Mouse (Mus musculus): ENCODE measurements around the gene Itgb7. TPM values are rescaled to one million over a fixed set of nuclear protein-coding genes. Genes with fewer than 3 reads are reported as not detected.
A peak's percentile ranks its signal among the peaks of the same experiment; 100 is the strongest.

Gene Itgb7
- polyA plus RNA-seq, 1 experiment from 2014 or later: 6.4 TPM

DNA sequence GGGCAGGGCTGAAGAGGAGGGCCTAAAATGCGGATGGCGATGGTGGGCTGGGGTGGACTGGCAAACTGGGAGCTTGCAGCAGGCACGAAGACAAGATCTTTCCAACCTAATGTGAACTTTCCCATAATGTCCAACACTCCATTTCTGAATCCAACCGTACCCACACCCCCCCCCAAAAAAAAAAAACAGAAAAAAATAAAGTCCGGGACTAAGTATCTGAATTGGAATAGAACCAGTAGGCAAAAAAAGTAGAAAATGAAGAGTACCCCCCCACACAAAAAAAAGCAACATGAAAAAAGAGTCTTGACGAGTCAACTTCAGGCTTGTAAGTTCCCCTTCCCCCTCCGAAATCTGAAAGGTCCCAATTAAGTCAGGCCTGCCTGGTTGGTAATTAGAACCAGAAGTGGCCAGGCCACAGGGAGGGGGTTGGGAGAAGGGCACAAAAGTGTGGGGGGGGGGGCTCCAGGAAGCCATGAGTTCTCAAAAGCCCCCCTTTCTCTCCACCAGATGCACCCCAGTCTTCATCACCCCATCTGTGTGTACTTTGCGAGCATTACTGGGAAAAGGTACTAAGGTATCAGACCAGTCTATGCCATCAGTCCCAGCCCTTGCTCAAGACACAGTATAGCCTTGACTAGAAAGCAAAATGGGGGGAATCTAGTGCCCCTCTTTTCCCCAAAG is 16.5 kb upstream of the Itgb7 start:
- Histone ChIP-seq H3K27me3 (peaks cover 98% of the 10 kb centered on the region), H3K4me1 (replicated peaks) (peaks cover 39% of the 10 kb centered on the region), H3K27ac (replicated peaks) (0 out of 2 replicates have a peak overlapping the region, but pooled peaks have one; percentile 80), H3K4me2 (peak overlapping the region; percentile 74), H3K4me3 (replicated peaks) (peak overlapping the region; percentile 56), H3K9me3 (replicated peaks) (no peaks in the 10 kb centered on the region), H3K36me3 (replicated peaks) (no peaks in the 10 kb centered on the region), H3K9ac (0 out of 2 replicates have a peak overlapping the region, but pooled peaks have one; percentile 25)
- ATAC-seq (ENCODE audit: insufficient read depth): no peak
- 10% methylated on average over 8 of the region's 8 CpGs for WGBS (ENCODE audit: insufficient replicate concordance)

DNA sequence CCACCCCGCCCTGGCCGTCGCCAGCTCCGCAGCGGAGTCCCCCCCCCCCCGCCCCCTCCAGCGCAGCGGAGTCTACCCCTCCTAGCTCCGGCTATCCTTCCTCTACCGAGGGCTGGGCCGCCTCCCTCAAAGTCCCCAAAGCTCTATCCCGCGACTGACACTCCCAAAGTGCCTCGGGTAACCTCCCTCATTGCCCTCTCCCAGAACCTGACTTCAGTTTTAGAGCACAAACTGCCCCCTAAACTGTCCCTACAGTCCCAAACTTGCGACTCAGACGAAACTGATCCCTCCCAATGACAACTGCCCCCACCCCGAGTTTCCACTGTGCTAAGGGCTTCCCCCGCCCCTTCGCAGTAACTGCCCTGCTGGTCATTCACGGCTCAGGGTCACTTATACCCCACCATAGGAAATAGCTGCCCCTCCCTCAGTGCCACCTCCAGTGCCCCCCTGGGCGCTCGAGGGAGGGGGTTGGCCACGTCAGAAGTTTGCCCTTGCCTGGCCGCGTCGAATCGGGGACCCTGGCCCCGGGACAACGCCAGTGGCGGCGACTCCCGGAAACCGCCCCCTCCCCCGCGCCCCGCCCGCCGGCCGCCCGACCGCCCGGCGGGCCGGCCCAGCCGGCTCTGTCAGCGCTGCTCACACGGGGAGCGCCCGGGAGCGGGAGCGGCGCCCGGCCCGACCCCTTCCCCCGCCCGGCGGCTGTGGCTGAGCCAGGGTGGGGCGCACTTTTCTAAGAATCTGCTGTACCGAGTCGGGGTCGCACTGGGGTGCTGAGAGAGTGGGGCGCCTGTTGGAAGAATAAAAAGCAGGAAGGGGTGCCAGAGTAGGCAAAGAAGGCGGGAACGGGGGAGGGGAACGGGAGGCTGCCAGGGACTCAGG is 15.7 kb upstream of the Itgb7 start:
- no peaks in the 10 kb centered on the region for H3K36me3 ChIP-seq (replicated peaks)
- ATAC-seq (ENCODE audit: insufficient read depth): peak; percentile 43
- WGBS (ENCODE audit: insufficient replicate concordance): under 1% methylated on average over 60 of the region's 65 CpGs
- peaks cover 47% of the 10 kb centered on the region for H3K4me1 ChIP-seq (replicated peaks)
- peak overlapping the region; percentile 25; the same call in 1 of the 2 replicates for H3K9ac ChIP-seq
- H3K4me3 ChIP-seq (replicated peaks): peak overlapping the region; percentile 56
- H3K27me3 ChIP-seq: peaks cover 100% of the 10 kb centered on the region
- H3K4me2 ChIP-seq: peak overlapping the region; percentile 74
- H3K27ac ChIP-seq (replicated peaks): peak overlapping the region; percentile 80
- H3K9me3 ChIP-seq (replicated peaks): no peaks in the 10 kb centered on the region

DNA sequence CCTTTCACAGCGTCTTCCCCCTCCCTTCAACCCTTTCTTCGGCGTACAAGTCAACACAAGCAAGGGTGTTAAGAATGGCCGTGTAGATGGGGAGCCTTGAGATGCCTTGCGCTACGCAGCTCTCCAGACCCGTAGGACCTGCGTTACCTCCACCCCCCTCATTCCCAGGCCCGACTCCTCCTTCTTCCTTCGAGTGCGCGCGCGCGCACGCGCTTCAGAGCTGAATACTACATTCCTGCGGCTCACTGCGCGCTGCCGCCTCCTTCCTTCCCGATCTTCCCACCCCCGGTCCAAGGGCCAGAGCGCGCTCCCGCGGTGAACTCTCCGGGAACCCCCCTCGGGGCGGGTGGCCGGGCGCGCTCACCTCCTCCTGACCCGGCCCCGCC is 15.1 kb upstream of the Itgb7 start:
- Histone ChIP-seq H3K4me2 (peak overlapping the region; percentile 74), H3K36me3 (replicated peaks) (no peaks in the 10 kb centered on the region), H3K9me3 (replicated peaks) (no peaks in the 10 kb centered on the region), H3K9ac (no peak overlapping the region), H3K27me3 (peaks cover 100% of the 10 kb centered on the region), H3K4me1 (replicated peaks) (peaks cover 48% of the 10 kb centered on the region), H3K4me3 (replicated peaks) (peak overlapping the region; percentile 56), H3K27ac (replicated peaks) (peak overlapping the region; percentile 80)
- WGBS (ENCODE audit: insufficient replicate concordance): under 1% methylated on average over 35 of the region's 35 CpGs
- peak; percentile 53 for ATAC-seq (ENCODE audit: insufficient read depth)

DNA sequence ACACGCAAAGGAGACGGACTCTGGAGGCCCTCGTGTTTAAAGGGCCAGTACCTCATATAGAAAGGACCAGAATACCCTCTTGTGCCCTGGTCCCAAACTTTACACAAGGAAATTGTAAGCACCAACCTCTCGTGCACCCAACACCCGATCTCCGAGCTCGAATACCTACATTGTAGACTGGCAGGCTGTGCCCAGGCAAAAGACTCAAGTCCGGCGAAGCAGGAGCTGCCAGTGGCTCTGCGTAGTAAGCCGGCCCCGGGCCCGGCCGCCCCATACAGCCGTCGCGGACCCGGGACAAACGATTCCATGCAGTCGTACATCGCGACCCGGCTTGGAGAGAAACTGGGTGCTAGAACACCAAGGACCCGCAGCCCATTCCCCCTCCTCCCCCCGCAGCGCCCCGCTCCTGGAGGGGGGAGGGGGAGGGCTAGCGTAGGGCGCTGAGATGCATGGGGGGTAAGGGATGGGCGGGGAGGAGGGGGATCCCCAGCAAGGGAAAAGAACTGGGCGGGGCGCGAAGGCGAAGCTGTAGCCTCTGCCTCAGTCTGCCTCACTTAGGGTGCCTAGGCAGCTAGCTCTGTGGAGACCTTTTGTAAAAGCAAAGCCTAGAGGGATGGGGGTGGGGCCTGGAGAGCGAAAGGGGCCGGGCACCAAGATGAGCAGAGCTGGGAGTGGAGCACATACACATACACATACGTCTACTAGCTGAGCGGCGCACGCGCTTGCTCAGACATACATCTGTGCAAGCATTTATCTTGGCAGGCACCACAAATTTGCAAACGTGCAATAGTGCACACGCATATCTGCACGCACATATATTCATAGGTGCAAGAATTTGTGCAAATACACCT is 14.4 kb upstream of the Itgb7 start:
- Histone ChIP-seq H3K4me3 (replicated peaks) (peak overlapping the region; percentile 56), H3K4me2 (peak overlapping the region; percentile 74), H3K9me3 (replicated peaks) (no peaks in the 10 kb centered on the region), H3K9ac (peak overlapping the region; percentile 33; the same call in 1 of the 2 replicates), H3K36me3 (replicated peaks) (no peaks in the 10 kb centered on the region), H3K4me1 (replicated peaks) (peaks cover 48% of the 10 kb centered on the region), H3K27me3 (peaks cover 97% of the 10 kb centered on the region), H3K27ac (replicated peaks) (peak overlapping the region; percentile 80)
- under 1% methylated on average over 38 of the region's 44 CpGs for WGBS (ENCODE audit: insufficient replicate concordance)
- peak; percentile 53 for ATAC-seq (ENCODE audit: insufficient read depth)

DNA sequence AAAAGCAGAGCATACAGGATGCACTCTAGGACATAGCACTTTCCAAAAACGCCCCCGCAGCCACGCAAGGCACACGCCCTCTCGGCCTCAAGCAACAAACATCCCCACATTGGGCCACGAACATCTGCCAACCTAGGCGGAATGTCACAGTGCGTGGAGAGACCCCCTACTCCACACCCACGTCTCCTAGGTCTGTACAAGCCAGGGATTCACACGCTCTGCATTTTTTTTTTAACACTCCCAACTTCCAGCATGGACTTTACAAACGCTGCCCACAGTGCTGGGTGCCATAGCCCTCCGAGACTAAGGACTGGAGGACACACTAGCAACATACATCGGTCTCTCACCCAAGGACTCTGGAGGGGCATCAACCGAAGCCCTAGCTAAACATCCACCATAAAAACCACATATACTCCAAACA is 13.7 kb upstream of the Itgb7 start:
- no peak for ATAC-seq (ENCODE audit: insufficient read depth)
- Histone ChIP-seq H3K36me3 (replicated peaks) (no peaks in the 10 kb centered on the region), H3K4me2 (peak overlapping the region; percentile 74), H3K4me3 (replicated peaks) (peak overlapping the region; percentile 56), H3K9ac (peak overlapping the region; percentile 33; the same call in 1 of the 2 replicates), H3K27me3 (peaks cover 97% of the 10 kb centered on the region), H3K4me1 (replicated peaks) (peaks cover 48% of the 10 kb centered on the region), H3K27ac (replicated peaks) (peak overlapping the region; percentile 80), H3K9me3 (replicated peaks) (no peaks in the 10 kb centered on the region)
- 19% methylated on average over 14 of the region's 14 CpGs for WGBS (ENCODE audit: insufficient replicate concordance)

DNA sequence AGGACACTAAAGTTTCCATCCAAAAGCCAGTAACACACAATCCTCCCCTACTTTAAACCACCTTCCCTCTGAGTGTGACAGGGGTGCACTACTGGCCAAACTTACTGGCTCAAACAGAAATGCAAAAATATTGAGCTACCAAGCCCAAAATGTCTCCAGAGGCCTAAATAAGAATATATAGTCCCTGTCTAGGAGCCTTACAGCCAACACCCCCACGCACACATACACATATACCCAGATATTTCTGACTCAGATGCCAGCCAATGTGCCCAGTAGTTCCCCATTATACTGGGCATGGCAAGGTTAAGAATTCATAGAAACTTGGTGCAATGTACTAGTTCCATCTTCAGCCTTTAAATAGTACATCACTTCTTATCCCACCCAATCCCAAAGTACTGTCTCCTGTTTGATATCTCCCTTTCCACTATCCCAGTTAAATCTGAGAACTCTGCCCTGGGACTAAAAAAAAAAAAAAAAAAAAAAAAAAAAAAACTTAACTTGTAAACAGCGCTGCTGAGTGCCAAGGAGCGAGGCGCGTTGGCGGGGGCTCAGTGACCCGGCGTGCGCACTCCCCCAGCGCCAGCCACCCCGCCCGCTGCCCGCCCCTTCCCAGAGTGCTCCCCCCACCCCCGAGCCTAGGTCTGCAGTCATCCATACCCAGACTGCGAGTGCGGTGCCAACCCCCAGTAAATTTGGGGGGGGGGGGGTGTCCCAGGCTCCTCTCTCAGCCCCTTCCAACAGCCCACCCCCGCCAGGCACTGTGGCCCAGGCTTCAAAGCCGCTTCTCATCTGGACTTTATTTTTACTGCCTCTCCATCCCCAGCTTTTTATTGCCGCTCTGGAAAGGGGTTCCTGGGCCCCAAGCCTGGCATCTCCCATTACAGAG is 12.8 kb upstream of the Itgb7 start:
- Histone ChIP-seq H3K4me3 (replicated peaks) (peak overlapping the region; percentile 56), H3K27me3 (peaks cover 94% of the 10 kb centered on the region), H3K4me2 (peak overlapping the region; percentile 74), H3K27ac (replicated peaks) (0 out of 2 replicates have a peak overlapping the region, but pooled peaks have one; percentile 60), H3K36me3 (replicated peaks) (no peaks in the 10 kb centered on the region), H3K9me3 (replicated peaks) (no peaks in the 10 kb centered on the region), H3K9ac (no peak overlapping the region), H3K4me1 (replicated peaks) (peaks cover 48% of the 10 kb centered on the region)
- whole genome bisulfite sequencing (ENCODE audit: insufficient replicate concordance): 39% methylated on average over 19 of the region's 19 CpGs
- ATAC-seq (ENCODE audit: insufficient read depth): no peak

DNA sequence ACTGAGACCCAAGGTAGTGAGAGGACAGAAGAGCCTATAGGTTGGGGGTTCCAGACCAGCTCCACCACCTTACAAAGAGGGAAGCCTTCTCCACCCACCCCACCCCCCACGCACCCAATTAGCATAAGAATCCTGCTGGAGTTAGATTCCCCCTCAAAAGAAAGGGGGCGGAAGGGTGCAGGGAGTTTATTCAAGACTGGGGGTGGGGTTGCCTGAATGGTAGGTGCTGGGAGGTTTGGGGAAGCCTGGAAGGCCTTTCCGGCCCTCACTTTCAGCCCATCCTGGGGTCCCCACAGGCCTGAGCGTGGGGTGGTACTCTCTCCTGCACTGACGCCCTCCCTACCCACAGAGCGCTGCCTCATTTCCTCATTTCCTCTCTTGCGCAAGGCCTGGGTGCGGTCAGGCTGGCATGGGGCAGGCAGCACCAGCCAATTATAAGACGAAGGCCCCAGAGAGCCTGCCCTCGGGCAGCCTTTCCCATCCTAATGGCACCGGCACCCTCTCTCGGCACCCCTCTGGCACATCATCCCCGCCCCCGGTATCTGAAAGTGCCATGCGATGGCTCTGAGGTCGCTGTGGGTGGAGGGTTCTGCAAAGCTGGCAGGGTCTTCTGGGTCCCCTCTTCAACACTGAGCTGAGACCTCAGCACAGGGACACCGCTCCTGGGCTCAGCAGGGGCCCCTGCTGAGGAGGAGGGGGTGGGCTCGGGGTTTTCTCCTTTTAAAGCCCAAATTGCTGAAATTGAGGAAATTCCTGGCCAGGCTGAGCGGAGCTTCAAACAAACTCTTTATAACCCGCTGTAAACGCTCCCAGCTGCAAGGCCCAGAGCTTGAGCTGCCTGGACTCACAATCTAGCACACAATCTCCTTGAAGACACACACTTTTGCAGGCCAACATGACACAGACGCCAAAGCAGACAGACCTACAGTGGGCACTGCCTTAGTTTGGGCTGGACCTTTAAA is 11.8 kb upstream of the Itgb7 start:
- no peak overlapping the region; the same call in 1 of the 2 replicates for H3K4me3 ChIP-seq (replicated peaks)
- no peaks in the 10 kb centered on the region for H3K36me3 ChIP-seq (replicated peaks)
- peak overlapping the region; percentile 21; the same call in 1 of the 2 replicates for H3K9ac ChIP-seq
- no peaks in the 10 kb centered on the region for H3K9me3 ChIP-seq (replicated peaks)
- H3K27ac ChIP-seq (replicated peaks): peak overlapping the region; percentile 60
- H3K27me3 ChIP-seq: peaks cover 94% of the 10 kb centered on the region
- ATAC-seq (ENCODE audit: insufficient read depth): no peak
- WGBS (ENCODE audit: insufficient replicate concordance): 13% methylated on average over 22 of the region's 22 CpGs
- peaks cover 46% of the 10 kb centered on the region for H3K4me1 ChIP-seq (replicated peaks)
- peak overlapping the region; percentile 40 for H3K4me2 ChIP-seq

DNA sequence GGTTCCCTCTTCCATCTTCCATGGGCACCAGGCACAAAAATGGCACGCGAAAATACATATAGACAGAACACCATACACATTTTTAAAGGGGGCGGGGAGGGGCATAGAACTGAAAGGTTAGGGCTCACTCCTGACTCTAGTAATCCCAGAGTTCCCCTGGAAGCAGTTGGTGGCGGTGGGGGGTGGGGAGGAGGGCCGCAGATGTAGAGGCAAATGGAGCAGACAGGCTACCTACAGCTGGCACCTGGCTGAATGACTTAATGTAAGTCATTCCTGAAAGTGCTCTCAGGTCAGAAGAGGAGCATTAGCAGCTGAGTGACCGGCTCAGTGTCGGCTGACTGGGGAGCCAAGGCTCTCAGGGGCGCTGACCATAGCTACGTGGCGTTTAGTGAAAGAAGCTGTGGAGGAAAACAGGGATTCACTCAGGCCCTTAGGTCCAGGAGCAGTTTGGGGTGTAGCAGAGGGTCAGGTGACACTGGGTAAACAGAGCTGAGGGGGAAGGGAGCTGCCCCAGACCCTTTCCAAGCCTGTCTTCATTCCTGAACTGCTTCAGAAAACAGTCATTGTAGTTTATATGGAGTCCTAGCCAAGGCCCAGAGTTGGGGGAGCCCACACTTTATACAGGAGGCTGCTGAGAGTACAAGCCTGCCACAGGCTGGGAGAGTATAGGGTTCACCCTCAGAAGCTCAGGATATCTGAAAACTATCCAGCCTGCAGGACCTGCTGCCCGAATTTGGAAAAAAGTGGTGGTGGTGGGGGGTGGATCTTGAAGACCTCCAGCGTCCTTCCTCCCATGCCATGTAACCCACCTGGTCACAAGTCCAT is 10.9 kb upstream of the Itgb7 start:
- Histone ChIP-seq H3K9ac (no peak overlapping the region), H3K9me3 (replicated peaks) (no peaks in the 10 kb centered on the region), H3K4me2 (peak overlapping the region; percentile 40), H3K27me3 (peaks cover 85% of the 10 kb centered on the region), H3K4me3 (replicated peaks) (no peak overlapping the region), H3K4me1 (replicated peaks) (peaks cover 43% of the 10 kb centered on the region), H3K36me3 (replicated peaks) (no peaks in the 10 kb centered on the region), H3K27ac (replicated peaks) (no peak overlapping the region; the same call in 1 of the 2 replicates)
- no peak for ATAC-seq (ENCODE audit: insufficient read depth)
- WGBS (ENCODE audit: insufficient replicate concordance): 51% methylated on average over 12 of the region's 12 CpGs
